Mouse (Mus musculus) frontal cortex, adult (tissue): ENCODE measurements at regions not wholly inside any gene's neighbourhood (a gene's known extent, or its start where the extent isn't known, plus 50 kb on each side); places are given as distances from the start of the nearest gene placed in this dataset.

ENCODE experiments used
- ATAC-seq: cut with Nextera tagmentation; 2 replicates; pipeline ENCODE4 v1.9.2; 2017; ENCODE audit warnings: mild to moderate bottlenecking, moderate library complexity, mixed read lengths; ENCODE audit not compliant: low TSS enrichment

DNA sequence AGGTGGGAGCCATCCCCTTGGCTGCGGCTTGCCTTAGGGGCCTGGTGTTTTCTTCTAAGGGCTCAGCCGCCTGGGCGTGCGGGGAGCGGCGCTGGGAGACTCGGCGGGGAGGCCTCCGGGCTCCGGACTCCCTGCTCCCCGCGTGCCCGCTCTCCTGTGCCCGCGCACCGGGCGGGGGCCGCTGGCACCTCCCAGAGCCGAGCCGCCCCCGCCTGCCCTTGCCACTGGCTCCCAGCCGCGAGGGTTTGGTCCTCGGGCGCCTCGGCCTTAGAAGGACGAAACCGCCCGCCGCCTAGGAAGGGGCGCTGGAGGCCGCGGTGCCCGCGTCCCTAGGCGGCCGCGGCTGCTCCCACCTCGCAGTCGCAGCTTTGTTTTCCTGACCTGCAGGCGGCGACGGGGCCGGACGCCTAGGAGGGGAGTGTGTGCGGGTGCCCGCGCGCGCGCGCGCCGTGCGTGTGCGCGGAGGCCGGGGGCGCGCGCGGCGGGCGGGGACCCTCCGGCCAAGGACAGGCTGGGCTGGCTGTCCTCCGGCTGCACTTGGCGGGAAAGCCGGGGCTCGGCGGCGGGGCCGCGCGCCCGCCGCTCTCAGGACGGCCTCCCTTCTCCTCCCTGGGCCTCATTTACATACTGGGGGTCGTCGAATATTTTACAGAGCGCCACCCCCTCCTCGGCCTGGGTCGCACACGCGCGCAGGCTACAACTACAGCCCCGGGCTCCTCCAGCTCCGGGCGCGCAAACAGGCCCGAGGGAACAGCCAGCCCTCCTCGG lies 227.1 kb downstream of the Mef2c start:
- ATAC-seq = peak; percentile 44

GRCm38 (mm10) chr13:83731481-83732006 lies 227.7 kb downstream of the Mef2c start:
- ATAC-seq = no peak

DNA sequence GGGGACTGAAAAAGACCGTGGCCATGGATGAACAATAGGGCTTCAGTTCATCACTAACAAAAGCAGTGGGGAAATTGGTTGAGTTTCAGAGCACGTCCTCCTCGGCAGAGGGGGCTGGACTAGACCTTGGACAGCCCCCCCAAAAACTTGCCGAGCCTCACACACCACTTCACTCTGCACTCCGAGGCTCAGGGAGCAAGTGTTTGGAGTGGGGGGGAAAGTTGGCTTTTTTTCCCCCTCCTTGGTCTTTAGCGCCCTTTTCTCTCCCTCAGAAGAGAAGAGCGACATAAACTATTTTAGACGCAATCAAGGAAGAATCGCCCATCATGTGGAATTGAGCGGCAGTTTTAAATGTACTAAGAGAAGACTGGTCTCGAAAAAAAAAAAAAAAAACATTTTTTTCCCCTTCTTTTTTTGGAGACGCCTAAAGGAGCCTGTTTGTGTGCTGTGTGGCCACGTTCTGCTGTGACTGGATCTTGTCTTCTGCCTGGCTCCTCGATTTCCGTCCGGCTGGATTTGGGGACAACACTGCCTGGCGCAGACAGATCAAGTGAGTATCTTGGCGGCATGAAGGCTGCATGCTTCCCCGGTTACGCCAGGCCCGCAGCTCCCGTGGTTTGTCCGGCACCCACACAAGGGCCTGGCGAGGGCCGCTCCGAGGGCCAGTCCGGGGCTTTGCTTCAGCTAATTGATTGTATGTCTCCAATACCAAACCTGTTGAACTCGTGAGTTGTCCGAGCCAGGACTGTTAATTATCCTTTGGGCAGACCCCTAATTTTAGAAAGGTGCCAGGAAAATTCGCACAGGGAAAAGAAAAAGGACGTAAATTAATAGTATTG lies 228.7 kb downstream of the Mef2c start:
- peak; percentile 15 for ATAC-seq

- no peak for ATAC-seq
These were observed 229.6 kb downstream of the Mef2c start for GRCm38 (mm10) chr13:83733231-83733990.

DNA sequence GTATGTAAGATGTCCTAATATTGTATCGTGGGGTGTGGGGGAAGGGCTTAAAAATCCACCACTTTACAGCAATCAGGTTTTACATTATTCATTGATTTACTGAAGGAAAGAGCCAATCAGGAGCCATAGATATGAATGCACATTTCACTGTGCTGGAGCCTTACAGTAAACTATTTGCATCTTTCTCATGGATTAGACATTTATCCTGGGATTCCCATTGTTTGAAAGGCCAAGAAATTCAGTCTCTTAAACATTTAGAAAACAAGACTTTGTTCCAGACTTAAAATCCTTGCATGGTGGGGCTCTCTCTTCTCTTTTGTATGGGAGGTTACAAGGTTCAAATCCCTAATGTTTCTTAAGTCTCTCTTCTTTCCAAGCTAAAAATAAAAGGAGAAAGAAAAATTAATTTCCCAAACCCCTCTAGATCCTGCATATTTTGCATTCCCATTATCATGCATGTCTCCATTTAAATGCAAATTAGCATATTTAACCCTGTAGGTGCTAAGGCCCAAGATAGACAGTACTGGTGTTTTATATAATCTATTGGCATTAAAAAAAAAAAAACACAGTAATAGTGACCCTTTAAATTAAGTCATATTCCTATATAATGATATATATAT lies 230.3 kb downstream of the Mef2c start:
- ATAC-seq = no peak

- no peak for ATAC-seq
These were observed 230.8 kb downstream of the Mef2c start for GRCm38 (mm10) chr13:83734656-83735055.

DNA sequence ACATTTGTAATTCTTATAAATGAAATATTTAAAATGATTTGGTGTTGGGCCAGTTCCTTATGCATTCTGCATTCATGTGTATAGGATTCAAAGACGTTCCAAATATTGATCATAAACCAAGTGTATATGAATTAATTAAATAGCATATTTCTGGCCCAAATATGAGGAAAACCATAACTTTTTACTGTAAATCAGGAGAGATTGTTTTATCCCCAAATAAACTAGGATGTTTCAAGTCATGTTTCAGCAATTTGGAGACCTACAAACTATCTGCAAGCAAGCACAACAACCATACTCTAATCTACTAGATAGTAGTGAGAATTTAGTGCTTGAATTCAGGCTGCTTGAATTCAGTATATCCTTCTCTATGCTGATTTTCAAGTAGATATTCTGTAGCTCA lies 231.3 kb downstream of the Mef2c start:
- no peak for ATAC-seq

- no peak for ATAC-seq
These were observed 232.0 kb downstream of the Mef2c start for GRCm38 (mm10) chr13:83735631-83736475.

DNA sequence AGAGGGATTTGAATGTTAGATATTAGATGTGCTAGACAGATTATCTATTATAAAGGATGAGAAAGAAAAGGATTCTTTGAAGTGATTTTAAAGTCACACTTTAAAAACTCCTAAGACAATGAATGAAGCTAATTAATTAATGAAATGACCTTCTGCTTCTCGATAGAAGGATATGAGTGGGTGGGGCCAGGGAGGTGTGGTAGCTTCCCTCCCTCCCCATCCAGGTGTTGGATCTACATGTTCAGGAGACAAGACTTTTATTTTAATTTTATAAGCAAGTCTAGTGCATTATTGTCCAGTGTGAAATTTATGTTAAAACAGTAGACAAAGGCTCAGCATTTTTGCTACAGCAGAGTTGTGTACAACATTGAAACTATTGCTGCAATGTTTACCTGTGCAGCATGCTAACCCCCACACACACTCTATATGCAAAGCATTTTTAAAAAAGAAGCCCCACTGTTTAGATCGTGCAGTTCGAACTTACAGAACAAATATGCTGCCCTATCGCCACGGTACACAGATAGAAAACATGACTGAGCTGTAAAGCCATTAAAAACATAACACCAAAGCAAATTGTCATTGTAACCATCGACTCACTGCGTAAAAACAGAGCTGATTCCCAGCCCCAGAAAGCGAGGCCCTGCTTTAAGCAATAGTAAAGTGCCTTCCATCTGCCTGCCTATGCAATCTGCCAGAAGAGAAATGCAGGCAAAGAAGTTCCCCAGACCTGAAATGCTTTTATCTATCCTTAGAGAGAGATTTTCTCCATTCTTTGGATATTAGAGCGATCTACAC lies 233.4 kb downstream of the Mef2c start:
- ATAC-seq = no peak

DNA sequence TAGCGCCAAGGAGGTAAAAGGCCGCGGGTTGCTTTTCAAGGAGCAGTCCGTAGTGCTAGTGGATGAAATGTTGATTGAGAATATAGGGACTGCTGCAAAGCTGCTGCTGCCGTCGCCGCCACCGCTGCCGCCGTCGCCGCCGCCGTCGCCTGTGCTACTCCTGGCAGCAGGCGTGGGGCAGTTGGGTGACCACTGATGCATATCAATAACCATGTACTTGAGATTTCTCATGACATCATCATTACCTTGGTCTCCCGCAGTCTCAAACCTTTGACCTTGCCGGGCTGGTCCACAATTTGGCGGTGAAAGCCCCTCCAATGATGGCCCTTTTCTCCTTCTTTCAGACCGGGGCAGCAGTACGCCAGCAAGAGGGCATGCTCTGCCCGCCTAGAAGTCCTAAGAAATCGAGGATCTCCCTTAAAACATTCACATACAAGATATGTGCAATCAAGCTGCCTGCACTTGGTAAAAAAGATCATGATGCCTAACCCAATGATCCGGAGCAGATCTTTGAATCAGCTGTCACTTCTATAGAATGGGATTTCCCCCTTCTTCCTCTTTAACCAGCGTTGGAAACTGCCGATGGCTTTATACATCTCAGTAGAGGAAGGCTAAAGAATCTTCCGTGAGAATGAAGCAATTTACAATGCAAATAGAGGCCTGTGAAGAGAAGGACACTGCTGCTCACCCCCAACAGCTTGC lies 234.1 kb downstream of the Mef2c start:
- no peak for ATAC-seq

DNA sequence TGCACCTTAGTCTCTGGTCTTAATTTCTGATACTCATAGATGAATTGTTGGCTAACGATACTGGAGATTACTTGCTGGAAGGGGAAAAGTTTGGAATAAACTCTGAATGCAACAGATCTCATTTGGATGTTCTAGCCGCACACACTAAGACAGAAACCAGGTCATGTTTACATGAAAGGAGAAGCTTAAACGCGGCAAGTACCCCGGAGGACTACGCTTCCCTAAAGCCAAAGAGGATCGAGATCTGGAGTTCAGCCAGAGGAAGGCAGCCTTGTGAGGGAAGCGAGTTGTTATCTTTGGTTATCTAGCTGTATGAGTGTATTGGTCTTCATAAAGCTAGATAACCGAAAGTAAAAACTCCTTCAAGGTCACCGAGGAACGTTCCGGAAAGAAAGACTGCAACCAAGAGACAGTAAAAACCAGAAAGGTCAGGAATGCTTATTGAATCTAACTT lies 234.7 kb downstream of the Mef2c start:
- ATAC-seq = no peak

GRCm38 (mm10) chr13:83739131-83739530 lies 235.3 kb downstream of the Mef2c start:
- ATAC-seq = 0 out of 2 replicates have a peak, but pooled peaks have one; percentile 1

GRCm38 (mm10) chr13:83739541-83740061 lies 235.8 kb downstream of the Mef2c start:
- peak; percentile 69 for ATAC-seq

DNA sequence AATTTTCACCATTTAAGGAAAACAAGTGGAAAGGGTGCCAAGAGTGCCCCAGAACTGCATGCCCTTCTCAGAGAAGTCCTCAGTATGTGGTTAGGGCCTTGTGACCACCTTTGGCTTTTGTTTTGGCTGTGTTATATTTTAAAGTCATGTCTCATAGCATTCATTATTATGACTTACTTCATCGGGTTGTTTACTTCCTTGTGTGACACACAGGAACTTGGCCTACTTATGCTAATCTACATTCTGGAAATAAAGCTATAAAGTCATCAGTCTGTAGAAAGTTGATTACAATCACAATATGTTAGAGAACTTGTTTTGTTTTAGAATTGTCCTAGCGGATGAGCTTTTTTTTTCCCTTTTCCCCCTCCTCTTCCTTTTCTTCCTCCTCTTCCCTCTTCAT lies 236.3 kb downstream of the Mef2c start:
- ATAC-seq = no peak

DNA sequence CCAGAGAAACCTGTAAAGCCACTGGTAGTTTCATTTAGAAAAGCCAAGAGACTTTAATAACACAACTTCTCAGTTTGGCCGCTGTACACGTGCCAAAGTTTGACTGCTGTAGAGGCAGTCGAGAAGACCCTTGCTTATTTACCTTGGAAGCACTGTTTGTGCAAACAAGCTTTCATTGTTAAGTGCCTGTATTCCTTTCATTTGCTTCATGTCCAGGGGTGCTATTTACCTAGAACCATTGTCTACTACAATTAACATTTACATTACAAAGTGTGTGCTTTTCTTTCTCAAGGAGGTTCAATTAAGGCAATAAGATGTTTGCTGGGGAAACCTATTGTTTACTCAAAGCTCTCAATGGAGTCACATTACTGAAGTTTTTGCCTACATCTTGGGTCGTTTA lies 236.9 kb downstream of the Mef2c start:
- ATAC-seq = no peak

DNA sequence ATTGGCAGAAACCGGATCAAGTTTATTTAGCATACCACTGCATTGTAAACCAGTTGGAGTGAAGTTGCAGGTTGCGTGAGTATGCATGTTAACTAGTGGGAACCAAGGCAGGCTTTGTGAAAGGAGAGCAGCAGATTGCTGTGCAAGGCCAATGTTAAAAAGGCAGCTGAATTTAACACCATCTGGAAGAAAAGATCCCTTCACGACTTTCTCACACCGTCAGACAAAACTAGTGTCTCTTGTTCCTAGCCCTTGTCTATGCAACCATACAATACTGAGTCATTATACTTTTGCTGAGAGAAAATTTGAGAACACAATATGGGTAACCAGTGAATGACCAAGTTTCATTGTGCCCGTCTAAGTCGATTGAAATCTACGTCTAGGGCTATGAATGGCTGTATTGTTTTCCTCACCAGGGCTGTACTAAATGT lies 237.8 kb downstream of the Mef2c start:
- no peak for ATAC-seq

GRCm38 (mm10) chr13:83742102-83742501 lies 238.3 kb downstream of the Mef2c start:
- ATAC-seq = no peak

DNA sequence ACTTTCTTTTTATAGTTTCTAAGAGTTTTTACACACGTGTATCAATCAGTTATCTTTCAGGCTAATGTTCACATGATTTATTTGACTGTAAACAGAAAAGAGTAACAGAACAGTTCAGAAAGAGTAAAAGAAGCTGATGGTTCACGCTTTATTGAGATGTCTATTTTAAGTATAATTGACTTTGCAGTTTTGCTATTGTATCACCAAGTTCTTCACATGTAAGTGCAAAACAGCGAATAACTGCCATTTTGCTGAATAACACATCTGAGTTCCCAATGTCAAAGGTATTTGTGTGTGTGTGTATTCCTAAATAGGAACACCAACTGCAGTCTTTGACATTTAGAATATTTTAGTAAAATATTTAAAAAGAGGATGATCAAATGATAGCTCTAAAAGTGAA lies 238.7 kb downstream of the Mef2c start:
- ATAC-seq = no peak

GRCm38 (mm10) chr13:83743381-83743780 lies 239.5 kb downstream of the Mef2c start:
- no peak for ATAC-seq
